Mouse (Mus musculus): Measurements from ENCODE around the gene Lyzl6. TPM values are rescaled to one million over a fixed set of nuclear protein-coding genes. Genes with fewer than 3 reads are reported as not detected.

Lyzl6 gene
- polyA plus RNA-seq, 1 experiment from 2014 or later: not detected

DNA sequence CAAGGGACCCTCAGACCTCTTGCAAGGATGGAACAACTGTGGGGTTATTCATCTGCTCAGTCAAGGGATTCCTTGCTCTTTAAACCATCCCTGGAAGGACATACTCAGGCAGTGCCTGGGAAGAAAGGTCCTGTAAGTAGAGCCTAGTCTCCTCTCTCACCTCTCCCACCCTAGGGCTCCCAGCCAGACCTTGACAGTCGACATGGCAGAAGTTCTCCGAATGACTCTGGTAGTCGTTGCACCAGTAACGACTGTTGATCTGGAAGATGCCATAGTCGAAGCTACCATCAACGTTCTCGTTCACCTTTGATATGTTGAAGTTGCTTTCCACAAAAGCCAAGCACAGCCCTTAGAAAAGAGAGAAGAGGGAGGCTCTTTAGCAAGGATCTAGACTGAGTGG, 3.9 kb downstream of the Lyzl6 start:
- peaks cover 13% of the 10 kb centered on the region for H3K27me3 ChIP-seq (ENCODE audit: low read depth, poor library complexity, severe bottlenecking)
- DNase-seq (ENCODE audit: low spot score): no peak
- no peaks in the 10 kb centered on the region for H3K36me3 ChIP-seq
- H3K9me3 ChIP-seq (replicated peaks): no peaks in the 10 kb centered on the region
- no peak overlapping the region for H3K27ac ChIP-seq
- 90% methylated on average over 7 of the region's 7 CpGs for WGBS
- H3K4me1 ChIP-seq: 0 out of 2 replicates have a peak, but pooled peaks cover 2% of the 10 kb centered on the region
- no peak overlapping the region for H3K4me3 ChIP-seq

DNA sequence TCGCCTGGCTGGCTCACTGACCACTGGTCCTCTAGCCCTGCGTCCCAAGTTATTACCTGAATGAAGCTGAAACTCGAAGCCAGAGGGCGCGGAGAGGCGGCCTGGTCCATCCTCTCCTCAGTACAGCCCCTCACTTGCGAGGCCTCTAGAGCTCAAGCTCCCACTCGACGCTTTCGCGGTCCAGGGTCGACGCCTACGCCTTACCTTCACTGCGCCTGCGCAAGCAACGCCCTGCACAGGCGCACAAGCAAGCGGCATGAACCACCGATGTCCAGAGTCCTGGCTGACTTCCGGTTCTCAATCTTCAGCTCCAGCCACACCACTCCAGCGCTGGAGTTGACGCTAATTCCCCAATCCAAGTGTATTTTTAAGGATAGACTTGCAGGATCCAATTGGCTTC, 11.2 kb downstream of the Lyzl6 start:
- no peaks in the 10 kb centered on the region for H3K27me3 ChIP-seq (ENCODE audit: low read depth, poor library complexity, severe bottlenecking)
- 83% methylated on average over 23 of the region's 23 CpGs for WGBS
- no peaks in the 10 kb centered on the region for H3K4me1 ChIP-seq
- no peak overlapping the region for H3K4me3 ChIP-seq
- DNase-seq (ENCODE audit: low spot score): no peak
- no peaks in the 10 kb centered on the region for H3K36me3 ChIP-seq
- H3K27ac ChIP-seq: no peak overlapping the region
- no peaks in the 10 kb centered on the region for H3K9me3 ChIP-seq (replicated peaks)

DNA sequence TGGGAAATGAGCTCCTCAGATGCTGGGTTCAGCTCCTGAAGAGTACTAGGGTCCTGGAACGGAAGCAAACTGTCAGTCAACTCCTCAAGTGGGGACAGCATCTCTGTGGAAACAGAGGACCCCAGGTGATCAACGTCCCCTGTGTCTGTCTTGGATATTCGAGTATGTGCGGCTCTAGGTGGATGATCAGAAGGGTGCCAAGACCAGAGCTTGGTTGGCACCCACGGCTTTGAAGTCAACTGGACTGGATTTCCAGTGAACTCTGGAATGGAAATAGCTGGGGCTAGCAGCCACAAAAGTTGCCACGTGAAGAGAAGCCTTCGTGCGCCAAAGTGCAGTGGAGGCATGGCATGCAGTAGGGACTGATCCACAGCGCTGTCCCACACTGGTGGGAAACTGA, 17.6 kb downstream of the Lyzl6 start, which contains the start of gene Gm884:
TSS of gene Gm884 (minus strand) at position 101 of the 400 bp plus-strand sequence.
- no peak for DNase-seq (ENCODE audit: low spot score)
- H3K36me3 ChIP-seq: no peaks in the 10 kb centered on the region
- no peaks in the 10 kb centered on the region for H3K27me3 ChIP-seq (ENCODE audit: low read depth, poor library complexity, severe bottlenecking)
- H3K9me3 ChIP-seq (replicated peaks): no peaks in the 10 kb centered on the region
- no peak within 1 kb of the TSS for H3K27ac ChIP-seq
- no peaks in the 10 kb centered on the region for H3K4me1 ChIP-seq
- H3K4me3 ChIP-seq: no peak within 1 kb of the TSS
- 81% methylated on average over 9 of the region's 9 CpGs for WGBS

DNA sequence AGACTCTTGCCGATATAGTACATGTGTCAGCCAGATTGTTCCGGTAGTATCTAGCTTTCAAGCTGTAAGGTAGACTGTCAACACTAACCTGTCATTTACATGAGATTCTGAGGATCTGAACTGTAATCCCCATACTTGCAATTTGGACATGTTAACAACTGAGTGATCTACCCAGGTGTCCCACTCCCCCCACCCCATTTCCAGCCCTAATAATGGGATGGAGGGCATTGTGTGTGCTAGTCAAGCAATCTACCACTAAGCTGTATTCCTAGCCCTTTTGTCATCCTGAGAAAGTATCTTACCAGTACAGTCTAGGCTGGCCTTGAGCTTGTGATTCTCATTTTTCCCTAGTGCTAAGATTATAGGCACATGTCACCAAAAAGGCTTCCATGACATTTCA, 27.9 kb downstream of the Lyzl6 start:
- H3K36me3 ChIP-seq: no peaks in the 10 kb centered on the region
- DNase-seq (ENCODE audit: low spot score): no peak
- no peaks in the 10 kb centered on the region for H3K27me3 ChIP-seq (ENCODE audit: low read depth, poor library complexity, severe bottlenecking)
- no peaks in the 10 kb centered on the region for H3K4me1 ChIP-seq
- H3K27ac ChIP-seq: no peak overlapping the region
- 88% methylated on average over 2 of the region's 2 CpGs for WGBS
- H3K9me3 ChIP-seq (replicated peaks): no peaks in the 10 kb centered on the region
- no peak overlapping the region for H3K4me3 ChIP-seq

DNA sequence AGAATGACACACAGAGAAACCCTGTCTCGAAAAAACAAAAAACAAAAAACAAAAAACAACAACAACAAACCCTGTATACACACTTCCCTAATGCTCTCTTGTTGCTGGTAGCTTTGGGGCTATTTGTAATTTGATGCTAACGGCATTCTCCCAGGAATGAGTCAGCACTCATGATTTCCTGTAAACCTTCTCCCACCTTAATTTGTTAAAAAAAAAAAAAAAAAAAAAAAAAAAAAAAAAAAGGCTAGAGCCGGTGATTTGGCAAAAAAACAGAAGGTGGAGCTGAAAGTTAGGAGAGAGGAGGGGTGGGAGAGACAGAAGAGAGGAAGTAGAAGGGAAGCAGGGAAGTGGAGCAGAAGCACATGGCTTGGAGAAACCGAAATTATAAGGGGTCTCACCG, 32.1 kb downstream of the Lyzl6 start:
- H3K4me3 ChIP-seq: no peak overlapping the region
- no peak for DNase-seq (ENCODE audit: low spot score)
- no peaks in the 10 kb centered on the region for H3K9me3 ChIP-seq (replicated peaks)
- 63% methylated on average over 5 of the region's 5 CpGs for WGBS
- no peak overlapping the region for H3K27ac ChIP-seq
- H3K4me1 ChIP-seq: no peaks in the 10 kb centered on the region
- H3K36me3 ChIP-seq: no peaks in the 10 kb centered on the region
- H3K27me3 ChIP-seq (ENCODE audit: low read depth, poor library complexity, severe bottlenecking): no peaks in the 10 kb centered on the region

Other genes starting within 250 kb of the Lyzl6 start
- 7.6 and 8.2 TPM in 2 replicates for gene Plekhm1, start 226.2 kb downstream of the Lyzl6 start, polyA plus RNA-seq (2016; fragmentation: Nextera tagmentation; extraction: Ambion mirVana)
- gene Lrrc37a, start 134.3 kb downstream of the Lyzl6 start, polyA plus RNA-seq (2016; fragmentation: Nextera tagmentation; extraction: Ambion mirVana): not detected in 2 replicates
- not detected in 2 replicates for gene Gm884, start 17.8 kb downstream of the Lyzl6 start, polyA plus RNA-seq (2016; fragmentation: Nextera tagmentation; extraction: Ambion mirVana)
- 0.48 and 1.0 TPM in 2 replicates for gene Rprml, start 10.7 kb upstream of the Lyzl6 start, polyA plus RNA-seq (2016; fragmentation: Nextera tagmentation; extraction: Ambion mirVana)
- 94.5 and 108 TPM in 2 replicates for gene Gosr2, start 59.0 kb upstream of the Lyzl6 start, polyA plus RNA-seq (2016; fragmentation: Nextera tagmentation; extraction: Ambion mirVana)
- 1.1 and 1.2 TPM in 2 replicates for gene Wnt9b, start 110.9 kb upstream of the Lyzl6 start, polyA plus RNA-seq (2016; fragmentation: Nextera tagmentation; extraction: Ambion mirVana)
- gene Wnt3, start 135.3 kb upstream of the Lyzl6 start, polyA plus RNA-seq (2016; fragmentation: Nextera tagmentation; extraction: Ambion mirVana): 5.3 and 5.8 TPM in 2 replicates

All from limb, embryonic 10.5 days (tissue).